ENCODE assay signal across 10 mouse cellular contexts in the genomic region with DNA sequence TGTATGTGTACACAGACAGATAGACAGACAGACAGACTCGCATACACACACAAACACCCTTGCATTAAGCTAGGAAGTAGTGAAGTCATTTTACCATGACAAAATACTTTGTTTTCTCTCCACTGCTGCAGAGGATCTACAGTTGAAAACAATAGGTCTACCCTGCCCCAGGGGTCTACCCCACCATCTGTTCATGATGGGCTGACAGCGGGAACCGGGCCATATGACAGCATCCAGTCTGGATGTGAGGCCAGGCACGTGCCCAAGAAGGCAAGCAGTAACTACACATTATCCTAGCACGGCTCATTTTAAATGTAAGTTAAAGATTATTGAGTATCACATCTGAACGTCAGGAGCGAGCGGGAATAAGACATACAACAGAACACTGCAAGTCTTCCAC. TPM values are rescaled to one million over a fixed set of nuclear protein-coding genes. Genes with fewer than 3 reads are reported as not detected.
A peak's percentile ranks its signal among the peaks of the same experiment; 100 is the strongest.
DNase-seq lines count a peak whose midpoint lies in the region; ATAC-seq lines count a peak whose summit lies in the region.
"Had no signal": no experiment of that assay in that cellular context is flagged by ENCODE, and none has a peak within 500 bp of the region (broad histone marks: within the 10 kb centered on the region; RNA-seq: fewer than 3 reads in every experiment).

No protein-coding gene starts in this region.

- no peak overlapping the region for H3K9ac ChIP-seq in forebrain, embryonic 12.5 days
- H3K9ac ChIP-seq in midbrain, embryonic 12.5 days (replicated peaks): no peak overlapping the region

- no peaks in the 10 kb centered on the region for H3K9me3 ChIP-seq in forebrain, embryonic 12.5 days
- no peaks in the 10 kb centered on the region for H3K9me3 ChIP-seq in midbrain, embryonic 12.5 days

- no peak overlapping the region for H3K4me2 ChIP-seq in forebrain, embryonic 12.5 days
- H3K4me2 ChIP-seq in midbrain, embryonic 12.5 days (replicated peaks): no peak overlapping the region

- H3K27ac ChIP-seq in forebrain, embryonic 12.5 days: no peak overlapping the region
- no peak overlapping the region for H3K27ac ChIP-seq in midbrain, embryonic 12.5 days (replicated peaks)

- H3K36me3 ChIP-seq in forebrain, embryonic 12.5 days (replicated peaks): 0 out of 2 replicates have a peak, but pooled peaks cover under 1% of the 10 kb centered on the region
- H3K36me3 ChIP-seq in midbrain, embryonic 12.5 days: no peaks in the 10 kb centered on the region

- intact Hi-C loops in left cerebral cortex, postnatal 4 days (cut with DNase I): no loop called here
- intact Hi-C loops in left cerebral cortex, postnatal 14 days (cut with DNase I): no loop called here
- intact Hi-C loops in heart, postnatal 25 days (cut with DNase I): no loop called here

- DNase-seq in left cerebral cortex, postnatal 4 days: peak; percentile 90
- DNase-seq in left cerebral cortex, postnatal 14 days (ENCODE audit: low spot score in 2 of 2): no peak
- no peak for DNase-seq in spleen, adult 18-20 months
- DNase-seq in kidney, adult 11 months: no peak
- DNase-seq in heart, postnatal 25 days (ENCODE audit: low spot score): no peak
- no peak for DNase-seq in frontal cortex, postnatal 25 days (ENCODE audit: low spot score in 2 of 2)
- DNase-seq: heart, postnatal 4 days; liver had no signal

- peaks cover 6% of the 10 kb centered on the region for H3K4me1 ChIP-seq in forebrain, embryonic 12.5 days
- peaks cover 4% of the 10 kb centered on the region; the same call in 1 of the 2 replicates for H3K4me1 ChIP-seq in midbrain, embryonic 12.5 days

- 70% methylated on average over 8 of the region's 8 CpGs for WGBS in forebrain, embryonic 12.5 days
- 49% methylated on average over 8 of the region's 8 CpGs for whole genome bisulfite sequencing in midbrain, embryonic 12.5 days

- no peaks in the 10 kb centered on the region for H3K27me3 ChIP-seq in forebrain, embryonic 12.5 days
- no peaks in the 10 kb centered on the region for H3K27me3 ChIP-seq in midbrain, embryonic 12.5 days

- ATAC-seq in forebrain, embryonic 12.5 days (ENCODE audit: low FRiP score): peak; percentile 86
- ATAC-seq in midbrain, embryonic 12.5 days (ENCODE audit: low FRiP score, low read depth): peak; percentile 92

- H3K4me3 ChIP-seq in forebrain, embryonic 12.5 days (replicated peaks): no peak overlapping the region
- no peak overlapping the region for H3K4me3 ChIP-seq in midbrain, embryonic 12.5 days

RNA-seq across cellular contexts. Expression of a gene that starts 51.4 kb away (rescaled TPM):
- 100 to 1,000 TPM; 165 to 170 TPM for total RNA-seq in left cerebral cortex, postnatal 4 days (2021)
- total RNA-seq in left cerebral cortex, postnatal 14 days (2021): 100 to 1,000 TPM; 292 to 301 TPM
- polyA plus RNA-seq in forebrain, embryonic 12.5 days (2016; fragmentation: Nextera tagmentation; extraction: Ambion mirVana): 57.7 and 59.1 TPM in 2 replicates
- 70.2 and 72.7 TPM in 2 replicates for polyA plus RNA-seq in midbrain, embryonic 12.5 days (2016; fragmentation: Nextera tagmentation; extraction: Ambion mirVana)
- 10 to 100 TPM; 26.5 to 29.8 TPM for total RNA-seq in heart, postnatal 25 days (2021)

Comparison
In these comparisons a context has a peak if more than half of its experiments do, and no peak if none do; other contexts are left out.
1. RNA of a gene that starts 51.4 kb away (total RNA-seq): 292 to 301 TPM in left cerebral cortex, postnatal 14 days and 165 to 170 TPM in left cerebral cortex, postnatal 4 days; 26.5 to 29.8 TPM in heart, postnatal 25 days; every median in the first group is over 4 times any median in the second.